Mouse (Mus musculus) inflammation-experienced regulatory T-cells, adult 6 months (primary cell): Measurements from ENCODE around the gene Epb41l4b. TPM values are rescaled to one million over a fixed set of nuclear protein-coding genes. Genes with fewer than 3 reads are reported as not detected.

ENCODE experiments used
- ATAC-seq: one replicate; pipeline ENCODE4 v1.8.0; 2017
- polyA plus RNA-seq, 3 experiments: library from polyadenylated mRNA; unstranded; fragments of 100-300 nt; shearing (Covaris generic); gene quantifications; one replicate each; pipeline ENCODE4 v1.2.1; 2017

Gene Epb41l4b
- polyA plus RNA-seq, 3 experiments from 2014 or later = not detected

GRCm38 (mm10) chr4:57153068-57153835 is 10.0 kb upstream of the Epb41l4b start:
- no peak for ATAC-seq

GRCm38 (mm10) chr4:57148182-57148581 is 4.9 kb upstream of the Epb41l4b start:
- no peak for ATAC-seq

- ATAC-seq = no peak
Observed at GRCm38 (mm10) chr4:57142374-57143025, 737 bp downstream of the Epb41l4b start.

- no peak for ATAC-seq
Observed at GRCm38 (mm10) chr4:57141908-57142361, 1.3 kb downstream of the Epb41l4b start.

- ATAC-seq = no peak
Observed at GRCm38 (mm10) chr4:57140992-57141717, 2.1 kb downstream of the Epb41l4b start.

GRCm38 (mm10) chr4:57140200-57140799 is 2.9 kb downstream of the Epb41l4b start:
- no peak for ATAC-seq

- no peak for ATAC-seq
Observed at GRCm38 (mm10) chr4:57139433-57139832, 3.8 kb downstream of the Epb41l4b start.

GRCm38 (mm10) chr4:57138093-57138440 is 5.2 kb downstream of the Epb41l4b start:
- ATAC-seq = no peak

- ATAC-seq = no peak
Observed at GRCm38 (mm10) chr4:57137371-57138092, 5.7 kb downstream of the Epb41l4b start.

- no peak for ATAC-seq
Observed at GRCm38 (mm10) chr4:57135431-57135830, 7.8 kb downstream of the Epb41l4b start.

- no peak for ATAC-seq
Observed at GRCm38 (mm10) chr4:57134554-57134953, 8.7 kb downstream of the Epb41l4b start.

GRCm38 (mm10) chr4:57131839-57132238 is 11.4 kb downstream of the Epb41l4b start:
- no peak for ATAC-seq

- ATAC-seq = no peak
Observed at GRCm38 (mm10) chr4:57129718-57130515, 13.3 kb downstream of the Epb41l4b start.

GRCm38 (mm10) chr4:57123003-57123402 is 20.2 kb downstream of the Epb41l4b start:
- ATAC-seq = no peak

GRCm38 (mm10) chr4:57122166-57122565 is 21.1 kb downstream of the Epb41l4b start:
- ATAC-seq = no peak

- ATAC-seq = no peak
Observed at GRCm38 (mm10) chr4:57120563-57120962, 22.7 kb downstream of the Epb41l4b start.

- ATAC-seq = no peak
Observed at GRCm38 (mm10) chr4:57119976-57120375, 23.3 kb downstream of the Epb41l4b start.

- ATAC-seq = no peak
Observed at GRCm38 (mm10) chr4:57118883-57119282, 24.4 kb downstream of the Epb41l4b start.

- no peak for ATAC-seq
Observed at GRCm38 (mm10) chr4:57116278-57116677, 27.0 kb downstream of the Epb41l4b start.

GRCm38 (mm10) chr4:57114617-57115592 is 28.3 kb downstream of the Epb41l4b start:
- no peak for ATAC-seq
